Mouse (Mus musculus) cerebellum, adult 11-12 months (tissue): ENCODE results near the gene March2.

Experiments used
- DNase-seq: peaks from one replicate; pipeline ENCODE4 v3.0.0; 2022

The March2 gene

DNA sequence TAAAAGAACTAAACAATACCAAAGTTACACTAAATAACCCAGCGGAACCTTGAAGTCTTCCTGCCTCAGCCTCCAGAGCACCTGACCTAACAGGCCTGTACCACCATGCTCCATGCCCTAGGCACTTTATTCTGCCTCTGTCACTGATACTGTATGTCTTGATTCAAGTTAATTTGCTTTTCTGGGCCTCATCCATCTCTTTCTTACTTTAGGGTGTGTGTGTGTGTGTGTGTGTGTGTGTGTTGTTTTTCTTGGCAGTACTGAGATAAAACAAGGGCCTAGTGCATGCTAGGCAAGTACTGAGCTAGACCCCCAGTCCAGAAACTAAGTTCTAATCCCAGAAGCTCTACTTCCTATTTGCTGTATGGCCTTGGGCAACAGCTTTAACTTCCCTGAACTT, 1.2 kb downstream of the March2 start:
- no peak for DNase-seq

DNA sequence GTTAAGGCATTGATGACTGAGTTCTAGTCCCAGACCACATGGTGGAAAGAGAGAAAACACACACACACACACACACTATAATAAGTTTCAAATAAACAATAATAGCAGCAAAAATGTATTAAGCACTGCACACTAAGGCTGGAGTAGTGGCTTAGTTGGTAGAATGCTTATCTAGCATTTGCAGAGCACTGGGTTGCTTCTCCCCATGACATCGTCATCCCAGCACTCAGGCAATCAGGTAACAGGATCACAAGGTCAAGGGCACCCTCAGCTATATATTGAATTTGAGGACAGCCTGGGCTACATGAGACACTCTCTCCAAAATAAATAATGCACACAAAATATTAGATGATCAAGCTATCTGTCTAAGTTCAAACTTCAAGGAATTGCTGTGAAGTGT, 3.7 kb downstream of the March2 start:
- no peak for DNase-seq

DNA sequence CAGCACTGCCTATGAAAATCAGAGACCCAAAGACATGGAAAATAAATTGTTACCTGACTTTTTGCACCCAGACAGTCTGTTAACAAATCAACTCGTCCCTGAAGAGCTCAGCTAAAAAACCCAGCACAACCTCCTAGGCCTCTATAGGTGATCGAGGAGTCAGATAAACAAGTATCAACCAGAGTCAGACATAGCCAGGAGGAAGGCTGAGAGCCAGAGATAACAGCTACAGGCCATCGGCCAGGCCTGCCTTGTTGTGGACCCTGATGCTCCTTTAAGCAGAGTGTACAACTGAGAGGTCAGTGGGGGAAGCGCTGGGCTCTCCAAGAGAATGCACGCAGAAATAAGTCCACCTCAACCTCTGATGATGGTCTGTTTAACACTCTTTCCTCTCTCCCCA, 5.2 kb downstream of the March2 start:
- no peak for DNase-seq

DNA sequence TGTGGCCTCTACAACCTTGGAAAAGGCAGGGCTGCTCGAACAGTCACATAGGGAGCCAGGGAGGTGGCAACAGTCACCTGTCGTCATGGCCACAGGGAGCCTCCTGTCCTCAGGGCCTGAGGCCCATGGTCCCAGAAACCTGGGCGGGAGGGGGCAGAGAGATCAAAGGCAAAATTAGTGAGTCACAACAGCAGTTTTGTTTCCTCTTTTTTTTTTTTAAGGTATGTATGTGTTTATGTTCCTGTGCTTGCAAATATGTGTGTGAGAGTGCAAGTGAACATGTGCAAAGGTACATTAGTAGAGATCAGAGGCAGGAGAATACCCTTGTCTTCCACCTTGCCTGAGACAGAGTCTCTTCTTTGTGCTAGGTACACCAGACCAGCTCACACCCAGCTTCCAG, 8.6 kb downstream of the March2 start:
- DNase-seq: no peak

DNA sequence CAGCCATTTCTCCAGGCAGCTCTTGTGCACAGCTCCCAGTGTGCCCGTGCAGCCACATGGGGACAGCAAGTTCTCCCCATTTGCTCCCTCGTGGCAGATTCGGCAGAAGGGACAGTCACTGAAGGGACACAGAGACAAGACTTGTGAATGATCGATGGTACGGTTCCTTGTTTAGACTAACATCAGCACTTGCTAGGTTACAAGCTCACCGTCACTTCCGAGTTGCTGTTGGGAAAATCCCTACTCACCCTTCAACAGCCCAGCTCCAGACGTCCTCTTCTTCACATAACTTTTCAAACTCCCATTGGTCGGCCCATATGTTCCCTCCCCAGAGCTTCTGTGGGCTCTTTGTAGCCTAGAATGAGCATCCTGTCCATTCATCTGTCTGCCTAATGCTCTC, 15.4 kb downstream of the March2 start:
- no peak for DNase-seq

DNA sequence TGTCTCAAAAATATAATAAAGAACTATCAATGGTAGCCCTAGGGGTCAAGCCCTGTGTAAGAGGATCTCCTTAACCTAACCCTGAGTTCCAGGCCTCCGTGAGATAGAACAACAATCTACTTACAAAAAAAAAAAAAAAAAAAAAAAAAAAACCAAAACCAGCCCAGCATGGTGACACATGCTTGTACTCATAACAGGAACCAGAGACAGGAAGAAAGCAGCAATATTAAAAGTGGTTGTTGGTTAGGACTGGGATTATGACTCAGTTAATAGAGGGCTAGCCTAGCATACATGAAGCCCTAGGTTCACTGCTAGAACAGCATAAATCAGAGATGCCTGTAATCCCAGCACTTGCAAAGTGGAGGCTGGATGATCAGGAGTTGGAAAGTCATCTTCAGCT, 16.3 kb downstream of the March2 start:
- DNase-seq: no peak

DNA sequence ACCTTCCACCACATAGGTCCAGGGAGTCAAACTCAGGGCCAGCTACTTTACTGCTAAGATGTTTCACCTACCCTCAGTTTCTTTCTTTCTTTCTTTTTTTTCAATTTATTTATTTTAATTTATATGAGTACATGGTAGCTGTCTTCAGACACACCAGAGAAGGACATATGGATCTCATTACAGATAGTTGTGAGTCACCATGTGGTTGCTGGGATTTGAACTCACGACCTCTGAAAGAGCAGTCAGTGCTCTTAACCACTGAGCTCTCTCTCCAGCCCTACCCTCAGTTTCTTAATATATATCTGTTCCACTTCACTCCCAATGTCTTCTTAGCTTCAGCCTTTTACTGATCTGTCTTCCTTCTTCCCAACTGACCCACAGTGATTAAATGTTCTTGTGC, 23.0 kb downstream of the March2 start:
- DNase-seq: no peak

DNA sequence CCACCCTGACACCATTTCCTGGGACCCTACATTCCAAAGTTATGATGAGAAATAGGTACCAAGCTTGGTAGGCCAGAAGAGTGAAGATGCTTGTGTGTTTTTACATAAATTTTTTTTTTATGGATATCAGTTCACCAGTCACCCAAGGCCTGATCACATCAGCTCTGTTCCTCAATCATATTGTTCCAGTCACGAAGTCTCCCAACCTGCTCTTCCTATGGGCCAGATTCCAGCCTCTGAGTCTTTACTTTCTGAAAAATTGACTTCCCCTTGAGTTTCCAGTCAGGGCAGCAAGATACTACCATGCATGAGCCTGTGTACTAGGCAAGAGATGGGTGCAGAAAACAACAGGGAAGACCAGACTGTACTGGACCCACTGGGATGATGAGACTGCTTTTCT, 31.7 kb downstream of the March2 start, which contains the start of gene Hnrnpm:
TSS of gene Hnrnpm (minus strand) at position 101 of the 400 bp plus-strand sequence.
- DNase-seq: no peak

DNA sequence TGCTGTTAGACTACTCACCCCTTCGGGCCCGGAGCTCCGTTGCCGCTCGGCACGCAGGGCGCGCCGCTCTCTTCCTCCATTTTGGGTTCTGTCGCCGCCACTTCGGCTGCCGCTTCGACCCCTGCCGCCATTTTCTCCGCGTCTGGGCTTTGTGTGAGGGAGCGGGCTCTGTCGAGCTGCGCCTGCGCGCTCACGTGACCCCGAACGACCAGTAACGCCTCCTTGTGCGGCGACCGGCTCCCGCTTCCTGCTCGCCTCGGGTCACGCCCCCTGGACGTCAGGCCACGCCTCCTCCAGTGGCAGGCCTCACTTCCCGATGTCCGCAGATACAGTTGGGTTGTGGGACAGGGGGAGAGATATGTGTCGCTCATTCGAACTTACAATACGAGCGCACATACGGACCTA, 33.2 kb downstream of the March2 start:
- DNase-seq: peak; percentile 97

DNA sequence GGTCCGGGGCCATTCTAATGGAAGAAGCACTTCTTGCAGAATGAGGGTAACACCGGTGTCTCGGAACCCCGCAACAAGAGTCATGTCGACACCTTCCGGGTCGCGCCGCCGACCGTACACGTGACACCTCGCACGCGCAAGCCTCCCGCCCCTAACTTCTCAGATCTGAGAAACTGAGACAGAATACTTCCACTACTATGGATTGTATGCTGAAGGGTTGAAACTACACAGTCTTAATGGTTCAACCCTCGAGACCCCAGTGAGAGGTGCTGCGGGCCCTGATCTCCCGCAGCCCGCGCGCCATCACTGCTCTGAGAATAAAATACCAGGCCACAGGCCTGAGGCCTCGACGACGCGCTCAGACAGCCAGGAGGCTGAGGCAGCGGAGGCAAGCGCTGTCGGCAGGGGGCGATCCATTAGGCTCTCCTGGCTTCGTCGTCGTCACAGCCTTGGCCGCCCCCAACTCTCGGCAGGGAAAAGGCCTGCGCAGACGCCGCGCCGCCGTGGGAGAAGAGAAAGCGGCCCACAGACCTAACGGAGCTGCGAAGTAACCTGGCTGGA, 33.7 kb downstream of the March2 start:
- no peak for DNase-seq

DNA sequence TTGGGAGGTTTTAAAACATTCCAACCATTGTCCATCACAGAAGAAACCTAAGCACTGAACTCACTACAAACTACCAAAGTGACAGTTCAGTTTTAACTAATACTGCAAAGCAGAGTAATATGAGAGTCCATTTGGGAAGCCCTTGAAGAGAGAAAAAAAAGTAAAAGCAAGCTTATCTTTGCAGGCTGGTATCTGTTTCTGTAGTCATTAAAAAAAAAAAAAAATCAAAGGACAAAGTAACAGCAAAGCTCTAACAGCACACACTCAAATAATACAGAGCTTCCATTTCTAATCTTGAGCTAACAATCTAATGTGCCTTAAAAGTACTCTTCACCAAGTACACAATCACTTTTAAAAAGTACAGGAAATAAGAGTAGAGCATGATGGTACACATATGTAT, 36.7 kb downstream of the March2 start:
- no peak for DNase-seq

DNA sequence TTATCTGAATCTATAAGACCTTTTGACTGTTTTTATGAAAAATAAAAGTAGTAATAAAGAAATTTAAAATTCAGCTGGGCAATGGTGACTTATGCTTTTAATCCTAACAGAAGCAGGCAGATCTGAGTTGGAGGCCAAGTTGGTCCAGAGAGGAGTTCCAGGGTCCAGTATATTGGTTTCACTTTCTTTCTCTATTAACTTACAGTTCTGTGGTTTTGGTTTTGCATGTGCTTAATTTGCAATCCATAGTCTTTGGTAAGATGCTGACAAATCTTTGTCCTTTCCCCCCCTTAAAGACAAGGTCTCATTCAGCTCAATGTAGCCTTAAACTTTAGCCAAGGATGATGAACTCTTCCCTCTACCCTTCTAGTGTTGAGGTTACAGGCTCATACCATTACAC, 39.7 kb downstream of the March2 start:
- DNase-seq: no peak

DNA sequence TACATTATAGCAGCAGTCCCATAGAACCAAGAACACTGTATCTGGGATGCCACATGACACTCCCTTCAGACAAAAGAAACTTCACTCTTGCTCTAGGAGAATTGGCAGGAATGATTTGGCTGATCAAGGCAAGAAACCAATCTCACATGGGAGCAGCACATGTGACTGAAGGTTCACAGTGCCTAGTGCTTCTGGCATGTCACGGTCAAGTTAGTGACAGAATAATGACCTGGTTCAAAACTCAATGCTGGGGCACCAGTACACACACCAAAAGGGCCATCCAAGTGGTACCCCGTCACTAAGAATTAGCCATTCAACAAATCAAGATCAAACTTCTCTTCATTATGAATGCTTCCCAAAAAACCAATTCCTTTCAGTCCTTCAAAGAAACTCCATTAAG, 42.4 kb downstream of the March2 start:
- no peak for DNase-seq

DNA sequence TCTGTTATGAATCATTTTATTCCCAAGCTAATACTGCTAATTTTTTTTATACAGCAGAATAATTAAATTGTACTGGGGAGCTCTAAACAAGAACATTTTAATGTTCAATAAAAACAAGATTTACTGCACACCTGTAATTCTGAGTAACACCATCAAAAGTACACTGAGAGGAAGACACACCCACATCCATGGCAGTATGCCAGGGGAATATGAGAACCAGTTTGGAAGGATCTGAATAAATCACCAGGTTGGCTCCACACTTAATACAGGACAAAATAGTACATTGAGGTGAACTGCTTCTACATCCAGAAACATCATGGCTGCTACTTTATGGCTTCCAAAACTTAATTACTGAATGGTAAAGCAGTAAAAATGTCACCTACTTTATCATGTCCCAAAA, 43.0 kb downstream of the March2 start:
- DNase-seq: no peak

DNA sequence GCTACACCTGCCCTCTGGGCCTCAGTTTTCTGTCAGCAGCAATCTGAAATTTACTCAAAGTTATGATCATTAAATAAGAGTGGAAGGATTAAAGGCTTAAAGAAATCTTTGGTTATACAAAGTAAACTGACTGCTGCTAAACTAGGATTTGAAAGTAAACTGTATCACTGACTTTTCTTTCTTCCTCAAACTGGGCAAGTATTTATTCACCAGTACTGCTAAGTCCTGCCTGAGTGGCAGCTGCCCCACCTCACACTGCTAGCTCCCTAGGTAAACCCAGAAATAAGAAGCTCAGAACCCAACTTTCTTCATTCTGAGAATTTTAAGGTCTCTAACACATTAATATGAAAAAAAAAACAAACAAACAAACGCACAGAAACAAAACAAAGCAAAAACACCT, 44.6 kb downstream of the March2 start:
- DNase-seq: no peak

DNA sequence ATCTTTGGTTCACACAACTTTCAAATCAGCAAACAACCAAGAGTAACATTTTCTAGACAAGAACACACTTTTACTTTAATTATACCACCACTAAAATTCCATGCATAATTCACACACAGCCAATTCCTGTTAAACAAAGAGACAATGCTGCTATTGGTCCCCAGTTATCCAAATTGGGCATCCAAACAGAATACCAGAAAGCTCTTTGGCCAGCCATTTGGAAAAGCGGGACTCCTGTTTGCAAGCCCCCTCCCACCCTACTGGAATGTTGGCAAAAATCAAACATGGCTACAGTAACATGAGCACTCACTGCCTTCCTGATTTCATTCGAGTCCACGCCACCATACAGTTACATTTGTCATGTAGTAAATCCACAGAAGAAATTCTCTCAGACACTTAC, 48.8 kb downstream of the March2 start:
- no peak for DNase-seq

DNA sequence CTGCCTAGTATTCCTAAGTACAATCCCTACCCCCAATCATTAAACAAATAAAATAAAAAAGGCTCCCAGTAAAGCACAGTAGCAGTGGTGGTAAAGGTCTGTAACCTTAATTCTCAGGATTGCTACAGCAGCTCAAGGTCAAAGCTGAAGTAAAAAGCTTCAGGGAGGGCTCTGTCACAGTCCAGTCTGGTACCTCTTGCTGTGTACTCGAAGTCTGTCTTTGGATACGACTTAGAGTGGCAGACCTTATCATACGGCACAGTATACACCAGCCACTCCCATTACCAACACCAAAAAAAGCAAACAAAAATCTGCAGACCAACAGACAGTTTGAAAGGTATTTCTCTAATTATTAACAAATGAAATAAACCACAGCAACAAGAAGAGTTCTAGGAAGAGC, 51.7 kb downstream of the March2 start:
- no peak for DNase-seq

DNA sequence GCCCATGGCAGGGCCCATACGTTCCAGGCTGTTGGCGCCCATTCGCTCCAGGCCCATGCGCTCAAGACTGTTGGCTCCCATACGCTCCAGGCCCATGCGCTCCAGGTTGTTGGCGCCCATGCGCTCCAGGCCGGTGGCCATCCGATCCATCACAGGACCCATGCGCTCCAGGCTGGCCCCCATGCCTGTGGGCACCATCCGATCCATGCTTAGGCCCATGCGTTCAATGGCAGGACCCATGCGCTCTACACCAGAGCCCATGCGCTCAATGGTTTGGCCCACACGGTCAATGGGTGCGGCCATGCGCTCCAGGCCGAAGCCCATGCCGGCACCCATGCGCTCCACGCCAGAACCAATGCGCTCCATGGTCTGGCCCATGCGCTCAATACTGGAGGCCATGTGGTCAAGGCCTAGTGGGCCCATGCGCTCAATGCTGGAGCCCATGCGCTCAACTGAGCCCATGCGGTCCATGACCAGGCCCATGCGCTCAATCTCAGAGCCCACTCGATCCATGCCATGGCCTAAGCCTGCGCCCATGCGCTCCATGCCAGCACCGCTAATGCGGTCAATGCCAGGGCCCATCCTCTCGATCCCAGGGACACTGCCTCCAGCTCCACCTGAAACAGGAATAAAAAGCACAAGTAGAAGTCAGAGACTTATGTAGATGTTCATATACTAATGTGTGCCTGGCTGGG, 68.5 kb downstream of the March2 start:
- no peak for DNase-seq

DNA sequence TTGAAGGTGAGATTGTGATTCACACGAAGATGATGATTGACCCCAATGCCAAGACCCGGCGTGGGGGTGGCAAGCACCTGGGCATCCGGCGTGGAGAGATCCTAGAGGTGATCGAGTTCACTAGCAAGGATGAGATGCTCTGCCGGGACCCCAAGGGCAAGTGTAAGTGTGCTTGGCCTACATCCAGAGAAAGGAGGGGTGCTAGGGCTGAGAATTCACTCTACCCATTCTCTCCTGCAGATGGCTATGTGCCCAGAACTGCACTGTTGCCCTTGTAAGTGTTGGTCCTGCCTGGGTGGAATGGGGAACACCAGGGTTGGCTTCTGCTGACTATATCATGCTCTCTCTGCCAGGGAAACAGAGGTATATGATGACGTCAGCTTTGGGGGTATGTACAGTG, 73.4 kb downstream of the March2 start:
- no peak for DNase-seq

DNA sequence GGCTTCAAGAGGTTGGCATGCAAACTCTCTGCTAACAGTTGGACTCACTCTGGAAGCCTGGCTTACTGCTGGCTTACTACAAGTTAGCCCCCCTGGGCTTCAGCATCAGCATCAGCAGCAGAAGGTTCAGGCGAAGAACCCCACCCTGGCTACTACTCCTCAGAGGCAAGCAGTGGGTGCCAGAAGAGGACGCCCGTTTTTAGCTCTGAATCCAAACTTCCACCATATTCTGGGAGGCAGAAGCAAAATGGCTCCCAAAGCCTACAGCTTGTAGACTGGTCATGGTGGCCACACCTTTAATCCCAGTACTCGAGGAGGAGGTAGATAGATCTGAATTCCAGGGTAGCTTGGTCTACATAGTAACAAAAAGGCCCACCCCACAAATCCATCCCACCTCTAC, 74.4 kb downstream of the March2 start:
- no peak for DNase-seq

DNA sequence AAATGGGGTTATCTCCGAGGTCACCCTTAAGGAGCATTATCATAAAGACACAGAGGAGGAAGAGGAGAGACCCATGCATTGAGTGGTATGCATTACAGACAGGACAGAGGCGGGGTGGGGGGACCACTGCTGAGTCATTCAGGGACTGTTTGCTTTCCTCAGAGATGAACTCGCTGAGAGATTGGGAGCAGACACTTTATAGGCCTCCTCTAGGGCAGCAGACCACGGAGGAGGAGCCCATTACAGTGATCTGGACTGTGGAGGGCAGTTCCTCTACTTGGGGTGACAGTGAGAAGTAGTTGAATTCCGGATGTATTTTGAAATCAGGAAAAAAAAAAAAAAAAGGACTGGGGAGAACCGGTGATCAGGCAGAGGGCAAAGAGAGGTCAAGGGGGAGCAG, 78.7 kb downstream of the March2 start:
- no peak for DNase-seq

DNA sequence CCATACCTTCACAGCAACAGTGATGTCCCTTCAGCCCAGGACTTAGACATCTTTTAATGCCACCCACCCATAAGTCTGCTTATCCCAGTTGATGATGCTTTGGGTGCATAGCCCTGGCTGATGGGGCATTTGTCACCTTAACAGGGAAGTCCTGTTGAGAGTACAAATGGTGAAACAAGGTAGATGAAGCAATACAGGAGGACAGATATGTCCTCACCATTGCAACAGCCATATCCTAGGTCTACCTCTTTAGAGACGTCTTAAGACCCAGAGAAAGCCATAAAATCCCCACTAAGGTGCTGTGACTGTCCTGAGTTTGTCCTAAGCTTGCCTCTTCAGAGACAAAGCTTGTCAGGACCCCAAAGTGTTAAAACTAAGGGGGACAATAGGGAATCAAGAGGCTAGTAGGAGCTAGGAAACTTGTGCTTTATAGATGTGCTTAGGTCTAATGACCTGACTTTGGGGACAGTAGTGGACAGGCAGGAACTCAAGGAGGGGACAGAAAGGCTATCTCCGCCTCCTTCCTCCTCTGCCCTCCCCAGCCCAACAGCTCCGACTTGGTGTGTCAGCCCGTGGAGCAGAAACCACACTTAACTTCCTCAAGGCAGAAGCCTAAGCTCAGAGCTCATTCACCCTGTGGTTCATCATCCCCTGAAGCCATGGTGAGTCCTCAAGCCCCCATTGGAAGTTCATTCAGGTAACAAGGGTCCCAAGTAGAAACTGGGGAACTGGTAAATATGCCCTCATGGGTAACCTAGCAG, 80.8 kb downstream of the March2 start, which contains the start of gene Pram1:
TSS of gene Pram1 (plus strand) at position 541 of the 761 bp plus-strand sequence.
- DNase-seq: no peak

DNA sequence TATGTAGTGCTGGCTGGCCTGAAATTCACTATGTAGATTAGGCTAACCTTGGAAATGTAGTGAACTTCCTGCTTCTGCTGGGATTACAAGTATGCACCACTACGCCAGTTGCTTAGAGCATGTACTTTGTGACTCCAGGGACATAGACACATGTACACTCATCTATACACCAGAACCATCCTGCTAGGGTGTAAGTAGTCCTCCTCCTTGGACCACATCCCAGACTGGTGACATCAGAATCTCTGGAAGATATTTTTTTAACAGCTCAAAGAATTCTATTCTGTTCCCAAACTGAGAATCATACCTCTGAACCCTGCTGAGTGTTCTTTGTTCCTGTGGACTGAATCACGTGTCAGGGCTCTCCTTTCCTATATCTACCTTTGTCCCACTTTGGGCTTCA, 81.4 kb downstream of the March2 start:
- DNase-seq: no peak
